Mouse (Mus musculus): Measurements from ENCODE around the gene Lyz1.
"Not testable (repeated sequence)": the region's sequence is repeated elsewhere in the genome, so short reads cannot be mapped to it uniquely, and the experiment has no call there.

Lyz1 gene

DNA sequence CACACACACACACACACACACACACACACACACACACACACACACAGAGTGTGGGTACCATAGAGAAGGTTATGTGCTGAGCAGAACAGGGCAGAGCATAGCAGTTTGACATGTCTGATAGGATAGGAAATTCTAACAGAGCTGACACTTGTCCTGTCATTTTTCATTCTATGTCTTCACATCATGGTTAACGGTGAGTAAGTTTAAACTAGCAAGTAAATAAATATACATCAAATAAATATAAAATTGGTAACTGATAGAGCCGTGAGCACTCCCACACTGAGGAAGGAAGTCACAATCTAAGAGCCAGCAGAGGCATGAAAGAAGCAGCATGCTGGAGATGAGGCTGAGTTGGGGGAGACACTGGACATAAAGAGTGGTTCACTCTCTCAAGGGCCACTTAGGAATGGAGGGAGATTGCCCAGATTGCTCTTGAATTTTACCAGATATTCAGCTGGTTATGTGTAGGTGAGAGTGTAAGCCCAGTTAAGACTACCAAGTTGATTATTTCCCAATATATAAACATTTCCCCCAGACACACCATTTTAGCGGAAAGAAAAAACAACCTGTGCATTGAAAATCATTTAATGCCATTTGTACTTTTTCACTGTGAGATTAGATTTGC lies 5.3 kb downstream of the Lyz1 start:
- CTCF ChIA-PET, result no interaction called here

DNA sequence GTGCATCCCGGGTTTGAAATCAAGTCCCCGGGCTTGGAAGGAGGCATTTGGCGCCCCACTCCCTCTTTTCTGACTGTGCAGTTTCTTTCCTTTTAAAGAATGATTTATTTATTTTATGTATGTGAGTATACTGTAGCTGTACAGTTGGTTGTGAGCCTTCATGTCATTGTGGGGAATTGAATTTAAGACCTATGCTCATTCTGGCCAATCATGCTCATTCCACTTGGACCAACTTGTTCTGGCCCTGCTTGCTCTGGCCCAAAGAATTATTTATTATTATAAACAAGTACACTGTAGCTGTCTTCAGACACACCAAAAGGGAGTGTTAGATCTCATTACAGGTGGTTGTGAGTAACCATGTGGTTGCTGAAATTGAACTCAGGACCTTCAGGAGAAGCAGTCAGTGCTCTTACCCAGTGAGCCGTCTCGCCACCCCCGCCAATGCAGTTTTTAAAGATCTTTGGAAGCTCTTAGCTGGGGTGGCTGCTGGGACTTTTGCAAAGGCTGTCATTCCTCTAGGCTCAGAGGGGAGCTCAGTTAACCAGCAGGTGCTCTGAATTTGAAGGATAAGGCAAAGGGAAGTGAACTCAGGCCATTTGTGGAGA lies 6.2 kb downstream of the Lyz1 start:
- CTCF ChIA-PET, result interaction anchor here (0.6 kb wide), 1 partner anchor 83 kb away, joined by 13 read pairs; no protein-coding TSS in a partner anchor

DNA sequence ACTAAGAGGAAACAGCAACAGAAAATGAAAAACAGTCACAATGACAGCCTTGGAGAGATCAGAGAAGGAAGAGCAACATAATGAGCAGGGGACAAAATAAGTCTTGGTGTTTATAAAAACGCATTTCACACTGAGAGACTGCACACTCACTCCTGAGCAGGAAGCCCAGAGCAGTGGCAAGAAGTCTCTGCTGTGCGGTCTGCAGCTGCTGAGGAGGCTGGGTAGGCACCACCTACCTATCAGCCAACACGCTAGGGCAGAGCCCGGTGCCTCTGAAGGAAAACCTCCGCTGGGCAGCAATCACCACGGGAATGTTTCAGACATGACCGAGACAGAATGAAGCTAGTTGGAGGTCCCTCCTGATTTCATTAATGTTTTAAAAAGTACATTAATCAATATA lies 7.1 kb downstream of the Lyz1 start:
- CTCF ChIA-PET, result not testable (repeated sequence)

DNA sequence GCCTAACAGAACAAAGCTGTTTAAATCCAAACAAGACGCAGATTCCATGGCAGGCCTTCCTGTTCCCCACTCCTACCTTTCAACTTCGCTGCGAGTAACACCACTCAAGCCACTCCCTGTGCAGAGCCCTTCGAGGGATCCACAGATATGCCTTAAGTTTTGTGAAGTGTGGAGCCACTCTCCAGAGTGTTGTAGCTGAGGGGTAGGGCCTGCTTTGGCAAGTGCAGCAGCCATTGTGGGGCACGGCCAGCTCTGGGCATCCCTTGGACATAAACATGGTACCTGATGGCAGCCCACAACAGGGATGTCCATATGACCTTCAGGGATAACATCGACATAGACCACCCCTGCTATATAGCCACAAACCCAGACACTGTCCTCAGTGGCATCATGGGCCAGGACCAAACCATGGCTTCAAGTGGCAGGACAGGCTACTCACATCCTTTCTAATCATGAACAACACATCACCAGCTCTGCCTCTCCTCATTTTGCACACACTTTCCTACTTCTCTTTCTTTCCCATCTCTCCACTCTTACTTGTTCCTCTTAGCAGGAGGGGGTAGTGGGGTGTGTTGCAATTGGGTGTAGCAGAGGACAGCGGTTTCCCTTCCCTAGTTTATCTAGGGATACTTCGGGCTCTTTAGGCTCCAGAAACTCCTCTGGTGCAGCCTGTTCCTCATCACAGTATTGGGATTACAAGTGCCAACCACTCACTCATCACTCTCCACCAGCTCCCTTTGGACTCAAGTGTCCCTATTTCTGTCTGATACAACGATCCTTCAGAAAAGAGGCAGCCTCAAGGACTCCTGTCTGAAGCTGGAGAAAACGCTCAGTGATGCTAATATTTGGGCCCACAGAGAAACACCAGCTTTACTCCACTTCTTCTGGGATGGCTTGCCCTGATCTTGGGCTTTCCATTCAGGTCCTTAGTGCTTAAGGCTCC lies 7.8 kb downstream of the Lyz1 start:
- CTCF ChIA-PET, result no interaction called here

DNA sequence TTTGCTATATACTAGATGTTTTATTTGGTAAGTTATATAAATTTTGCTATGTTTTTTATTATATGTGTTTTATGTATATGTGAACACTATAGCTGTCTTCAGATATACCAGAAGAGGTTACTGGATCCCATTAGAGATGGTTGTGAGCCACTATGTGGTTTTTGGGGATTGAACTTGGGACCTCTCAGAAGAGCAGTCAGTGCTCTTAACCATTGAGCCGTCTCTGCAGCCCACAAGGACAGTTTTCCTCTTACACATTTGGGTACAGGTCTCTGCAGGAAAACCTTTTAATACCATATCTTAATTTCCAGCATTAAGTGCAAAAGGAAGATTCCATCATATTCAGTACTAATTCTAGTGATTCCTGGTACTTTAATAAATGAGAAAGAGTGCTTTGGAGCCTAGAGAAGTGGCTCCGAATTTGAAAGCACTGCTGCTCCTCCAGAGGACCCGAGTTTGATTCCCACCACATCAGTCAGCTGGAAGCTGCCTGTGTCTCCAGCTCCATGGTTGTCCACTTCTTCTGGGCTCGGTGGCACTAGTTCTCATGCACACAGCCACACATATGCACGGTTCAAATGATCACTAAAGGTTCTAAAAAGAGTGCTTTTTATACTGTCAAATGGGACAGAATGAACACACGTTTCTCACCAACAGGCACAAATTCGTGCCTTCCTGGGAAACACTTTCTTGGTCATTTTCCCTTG lies 8.6 kb downstream of the Lyz1 start:
- CTCF ChIA-PET, result no interaction called here

DNA sequence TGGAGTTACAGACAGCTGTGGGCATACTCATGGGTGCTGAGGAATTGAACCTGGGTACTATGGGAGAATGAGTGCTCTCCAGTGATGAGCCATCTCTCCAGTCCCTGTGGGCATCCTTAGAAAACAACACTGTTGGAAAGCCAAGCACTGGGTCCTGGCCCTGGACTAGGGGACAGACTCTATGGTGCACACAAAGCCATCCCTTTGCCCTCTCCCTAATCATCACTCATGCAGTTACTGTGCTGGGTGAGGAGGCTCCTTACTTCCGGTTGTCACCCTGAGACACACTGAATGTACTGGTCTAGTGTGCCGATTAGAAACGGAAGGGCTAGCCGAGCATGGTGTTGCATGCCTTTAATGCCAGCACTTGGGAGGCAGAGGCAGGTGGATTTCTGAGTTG lies 9.5 kb downstream of the Lyz1 start:
- CTCF ChIA-PET, result not testable (repeated sequence)

DNA sequence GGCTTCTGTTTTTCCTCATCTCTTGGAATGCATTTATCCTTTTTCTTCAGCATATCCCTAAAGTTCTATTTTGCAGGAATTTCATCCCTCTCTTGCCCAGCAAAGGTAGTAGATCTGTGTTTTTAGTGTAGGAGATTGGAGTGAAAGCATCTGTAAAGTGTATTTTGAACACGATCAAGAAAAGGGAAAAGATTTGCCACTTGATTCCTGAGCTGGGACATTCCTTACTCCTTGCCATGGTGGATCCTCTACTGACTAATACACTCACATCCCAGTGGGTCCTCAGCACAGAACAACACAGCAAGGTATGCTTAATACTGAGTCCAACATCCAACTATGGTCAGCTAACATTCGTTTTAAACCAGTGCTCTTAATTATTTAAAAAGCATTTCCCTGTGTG lies 10.1 kb downstream of the Lyz1 start:
- CTCF ChIA-PET, result no interaction called here

DNA sequence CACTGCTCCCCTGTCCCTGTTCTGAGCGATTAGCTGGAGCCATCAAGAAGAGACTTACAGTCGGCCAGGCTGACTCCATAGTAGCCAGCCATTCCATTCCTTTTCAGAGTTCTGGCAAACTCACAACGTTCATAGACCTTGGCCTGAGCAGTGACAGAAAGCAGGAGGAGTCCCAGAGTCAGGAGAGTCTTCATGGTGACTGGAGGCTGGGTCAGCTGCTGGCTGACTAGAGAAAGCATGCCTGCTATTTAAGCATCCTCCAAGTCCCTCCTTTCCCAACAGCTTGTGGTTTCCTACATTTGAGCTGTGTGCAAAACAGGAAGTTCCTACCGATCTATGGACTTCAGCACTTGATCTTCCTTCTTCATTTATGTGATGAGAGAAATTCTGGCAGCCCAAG lies 10.6 kb downstream of the Lyz1 start, which contains the start of gene Lyz2:
Gene Lyz2, minus strand, starts transcription at position 273 of the 400 bp plus-strand sequence.
- CTCF ChIA-PET, result no interaction called here

DNA sequence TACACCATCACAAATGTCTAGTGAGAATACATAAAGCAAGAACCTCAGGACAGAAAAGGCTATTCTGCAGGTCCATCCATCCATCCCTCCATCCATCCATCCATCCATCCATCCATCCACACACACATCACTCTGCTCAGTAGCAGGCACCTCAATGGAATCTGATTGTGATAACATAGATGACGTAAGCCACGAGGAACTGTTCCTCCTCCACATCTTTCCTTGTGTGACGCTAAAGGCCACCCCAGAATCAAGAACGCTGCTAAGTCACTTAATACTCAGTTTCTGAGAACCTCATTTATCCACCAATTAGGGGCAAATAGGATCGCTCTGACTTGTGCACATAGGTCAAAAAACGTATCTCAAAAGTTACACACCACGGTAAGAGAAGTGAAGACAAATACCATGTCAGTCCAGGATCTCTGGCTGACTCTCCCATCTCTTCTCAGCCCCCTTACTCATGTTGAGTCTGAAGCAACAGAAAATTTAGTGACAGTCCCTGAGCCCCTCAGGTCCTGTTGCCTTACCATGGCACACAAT lies 11.2 kb downstream of the Lyz1 start:
- CTCF ChIA-PET, result no interaction called here

DNA sequence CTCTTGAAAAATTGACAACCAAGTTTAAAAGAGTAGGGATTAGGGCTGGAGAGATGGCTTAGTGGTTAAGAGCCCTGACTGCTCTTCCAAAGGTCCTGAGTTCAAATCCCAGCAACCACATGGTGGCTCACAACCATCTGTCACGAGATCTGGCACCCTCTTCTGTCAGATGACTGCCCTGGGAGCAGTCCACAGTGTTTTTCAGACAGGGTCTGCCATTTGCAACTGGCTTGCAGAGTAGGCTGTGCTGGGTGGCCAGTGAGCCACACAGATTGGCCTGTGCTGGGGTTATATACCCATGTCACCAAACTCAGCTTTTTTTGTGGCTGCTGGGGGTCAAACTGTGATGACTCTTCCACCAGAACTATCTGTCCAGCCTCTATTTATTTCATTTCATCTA lies 12.7 kb downstream of the Lyz1 start:
- CTCF ChIA-PET, result no interaction called here

DNA sequence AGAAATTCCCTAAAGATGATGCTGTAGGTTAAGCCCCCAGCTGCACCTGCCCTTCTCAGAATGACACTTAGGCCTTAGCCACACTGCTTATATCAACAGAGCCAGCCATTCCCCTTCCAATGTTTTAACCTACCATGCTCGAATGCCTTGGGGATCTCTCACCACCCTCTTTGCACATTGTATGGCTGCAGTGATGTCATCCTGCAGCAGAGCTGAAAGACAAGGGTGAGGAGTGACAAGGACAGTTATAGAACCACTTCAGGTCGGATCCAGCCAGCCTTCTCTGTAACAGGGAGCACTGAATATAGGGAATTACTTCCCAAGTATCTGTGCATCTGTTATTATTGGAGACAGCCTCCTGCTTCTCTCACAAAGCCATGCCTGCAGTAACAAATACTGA lies 14.2 kb downstream of the Lyz1 start:
- CTCF ChIA-PET, result not testable (repeated sequence)

DNA sequence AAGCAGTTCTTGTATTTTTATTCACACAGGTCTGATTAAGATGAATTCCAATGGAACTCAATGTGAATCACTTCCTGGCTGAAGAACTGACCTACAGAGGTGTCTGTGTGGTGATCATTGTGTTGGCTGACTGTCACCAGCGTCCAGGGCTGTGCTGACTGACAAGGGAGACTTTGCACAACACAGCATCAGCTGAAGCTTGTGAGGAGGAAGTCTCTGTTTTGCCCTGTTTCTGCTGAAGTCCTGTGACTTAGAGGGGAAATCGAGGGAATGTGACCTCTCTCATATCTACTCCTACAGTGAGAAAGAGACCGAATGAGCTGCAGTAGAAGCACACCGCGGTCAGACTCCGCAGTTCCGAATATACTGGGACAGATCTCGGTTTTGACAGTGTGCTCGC lies 14.9 kb downstream of the Lyz1 start:
- CTCF ChIA-PET, result not testable (repeated sequence)

DNA sequence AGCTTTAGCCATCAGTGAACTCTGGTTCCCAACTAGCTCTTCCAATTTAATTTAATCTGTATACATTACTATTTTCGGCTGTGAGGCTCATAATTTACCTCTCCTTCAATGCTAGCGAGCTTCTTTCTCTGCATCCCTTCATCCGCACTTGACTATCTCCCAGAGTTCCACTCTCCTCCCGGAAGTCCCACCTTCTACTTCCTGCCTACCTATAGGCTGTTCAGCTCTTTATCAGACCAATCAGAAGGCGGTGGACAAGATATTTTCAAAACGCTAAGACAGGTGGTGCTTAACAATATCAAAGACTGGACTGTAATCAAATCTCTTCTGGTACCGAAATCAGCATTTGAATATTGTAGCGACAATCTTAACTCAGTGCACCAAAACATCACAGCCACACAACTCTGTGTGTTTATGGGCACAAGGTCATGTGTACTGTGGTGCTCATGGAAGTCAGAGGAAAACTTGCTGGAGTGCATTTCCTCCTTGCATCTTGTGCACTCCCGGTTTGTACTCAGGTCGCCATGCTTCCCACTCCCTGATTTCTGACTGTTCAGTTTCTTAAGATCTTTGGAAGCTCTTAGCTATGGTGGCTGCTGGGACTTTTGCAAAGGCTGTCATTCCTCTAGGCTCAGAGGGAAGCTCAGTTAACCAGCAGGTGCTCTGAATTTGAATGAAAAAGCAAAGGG lies 16.8 kb downstream of the Lyz1 start:
- CTCF ChIA-PET, result no interaction called here

DNA sequence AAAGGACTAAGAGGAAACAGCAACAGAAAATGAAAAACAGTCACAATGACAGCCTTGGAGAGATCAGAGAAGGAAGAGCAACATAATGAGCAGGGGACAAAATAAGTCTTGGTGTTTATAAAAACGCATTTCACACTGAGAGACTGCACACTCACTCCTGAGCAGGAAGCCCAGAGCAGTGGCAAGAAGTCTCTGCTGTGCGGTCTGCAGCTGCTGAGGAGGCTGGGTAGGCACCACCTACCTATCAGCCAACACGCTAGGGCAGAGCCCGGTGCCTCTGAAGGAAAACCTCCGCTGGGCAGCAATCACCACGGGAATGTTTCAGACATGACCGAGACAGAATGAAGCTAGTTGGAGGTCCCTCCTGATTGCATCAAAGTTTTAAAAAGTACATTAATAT lies 18.0 kb downstream of the Lyz1 start:
- CTCF ChIA-PET, result not testable (repeated sequence)

DNA sequence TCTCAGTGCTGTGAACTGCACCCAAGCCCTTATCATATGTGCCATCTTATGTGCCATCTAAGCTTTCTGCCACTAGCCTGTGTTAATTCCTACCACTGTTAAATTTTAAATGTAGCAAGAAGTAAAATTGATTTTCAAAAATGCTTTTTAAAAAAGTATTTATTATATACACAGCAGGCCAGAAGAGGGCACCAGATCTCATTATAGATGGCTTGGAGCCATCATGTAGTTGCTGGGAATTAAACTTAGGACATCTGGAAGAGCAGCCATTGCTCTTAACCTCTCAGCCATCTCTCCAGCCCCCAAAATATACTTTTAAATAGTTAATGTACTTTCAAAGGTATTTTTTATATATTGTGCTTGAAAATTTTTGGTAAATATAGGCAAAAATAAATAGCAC lies 20.6 kb downstream of the Lyz1 start:
- CTCF ChIA-PET, result no interaction called here

DNA sequence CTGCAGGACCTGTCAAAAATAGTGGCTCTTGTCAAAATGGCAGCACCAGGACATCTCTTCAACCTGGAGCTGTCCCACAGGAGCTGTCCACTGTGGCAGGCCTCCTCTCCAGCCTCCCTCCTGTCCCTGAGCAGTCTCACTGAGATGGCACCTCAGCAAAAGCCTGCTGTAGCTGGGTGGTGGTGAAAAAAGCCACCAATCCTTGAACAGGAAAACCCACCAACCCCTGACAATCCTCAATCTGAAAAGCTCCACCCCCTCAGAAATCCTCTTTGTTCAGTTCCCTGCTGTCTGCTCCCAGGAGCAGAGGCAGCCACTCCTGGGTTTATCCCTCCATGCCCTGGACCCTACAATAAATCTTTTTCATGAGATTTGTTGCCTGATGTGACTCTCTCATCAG lies 32.8 kb downstream of the Lyz1 start:
- CTCF ChIA-PET, result no interaction called here

DNA sequence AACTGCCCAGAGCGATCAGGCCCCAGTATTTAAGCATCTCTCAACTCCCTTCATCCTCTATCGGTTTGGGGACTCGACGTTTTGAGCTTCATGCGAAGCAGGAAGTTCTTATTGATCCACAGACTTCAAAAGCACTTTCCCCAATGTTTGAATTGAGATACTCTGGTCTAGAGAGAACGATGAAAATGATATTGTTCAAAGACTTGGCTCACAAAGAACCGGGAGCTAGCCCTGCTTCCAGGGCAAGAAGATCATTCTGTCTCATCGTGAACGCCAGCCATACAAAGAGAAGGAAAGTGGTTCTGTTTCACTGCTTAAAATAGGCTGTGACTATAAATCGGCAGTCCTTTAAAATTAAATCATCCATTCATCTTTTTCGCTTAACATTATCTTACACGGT lies 54.1 kb downstream of the Lyz1 start, which contains the start of gene 9530003J23Rik:
Gene 9530003J23Rik, minus strand, starts transcription at position 101 of the 400 bp plus-strand sequence.
- CTCF ChIA-PET, result no interaction called here
